Mouse (Mus musculus) forebrain, embryonic 15.5 days (tissue): ENCODE data around the gene Selenom. TPM values are rescaled to one million over a fixed set of nuclear protein-coding genes. Genes with fewer than 3 reads are reported as not detected.

Experiments
- ATAC-seq: fragments of 200-750 bp; cut with Nextera tagmentation; replicated peaks from 2 replicates; pipeline ENCODE4 v1.8.0; 2017; ENCODE audit warnings: mild to moderate bottlenecking, moderate TSS enrichment, moderate library complexity
- H3K27ac ChIP-seq: fragments of 300-500 bp; sonication (generic); replicated peaks from 2 replicates; pipeline ENCODE4 v1.5.1; 2015; ENCODE audit warnings: mild to moderate bottlenecking, inconsistent platforms
- H3K27me3 ChIP-seq: fragments of 300-500 bp; sonication (generic); 2 replicates; pipeline ENCODE4 v1.6.1; 2015; ENCODE audit warnings: inconsistent platforms
- H3K36me3 ChIP-seq: fragments of 300-500 bp; sonication (generic); 2 replicates; pipeline ENCODE4 v1.6.1; 2015; ENCODE audit warnings: mild to moderate bottlenecking, inconsistent platforms
- H3K4me1 ChIP-seq: fragments of 300-500 bp; sonication (generic); 2 replicates; pipeline ENCODE4 v1.6.1; 2015; ENCODE audit warnings: inconsistent platforms
- H3K4me2 ChIP-seq: fragments of 300-500 bp; sonication (generic); replicated peaks from 2 replicates; pipeline ENCODE4 v1.6.1; 2015; ENCODE audit warnings: mild to moderate bottlenecking, inconsistent platforms
- H3K4me3 ChIP-seq: fragments of 300-500 bp; sonication (generic); 2 replicates; pipeline ENCODE4 v1.5.1; 2015; ENCODE audit warnings: mild to moderate bottlenecking, inconsistent platforms
- H3K9ac ChIP-seq: fragments of 300-500 bp; sonication (generic); replicated peaks from 2 replicates; pipeline ENCODE4 v1.6.1; 2015; ENCODE audit warnings: mild to moderate bottlenecking, inconsistent platforms
- H3K9me3 ChIP-seq: fragments of 300-500 bp; sonication (generic); 2 replicates; pipeline ENCODE4 v1.6.1; 2016; ENCODE audit warnings: inconsistent platforms
- WGBS: fragments of 180-500 bp; shearing (Covaris S2); methylation state at CpG from one replicate; pipeline ENCODE4 v1.1.7; 2015; ENCODE audit warnings: mixed read lengths; 5-methylcytosine and 5-hydroxymethylcytosine counted together
- polyA plus RNA-seq: library from polyadenylated mRNA; unstranded; fragments of >200 nt; fragmentation: Nextera tagmentation; extraction: Ambion mirVana; gene quantifications from 2 replicates; pipeline ENCODE4 v1.2.1, GENCODE M21; 2015

Selenom gene
- polyA plus RNA-seq, result 41.6 and 44.2 TPM in 2 replicates

DNA sequence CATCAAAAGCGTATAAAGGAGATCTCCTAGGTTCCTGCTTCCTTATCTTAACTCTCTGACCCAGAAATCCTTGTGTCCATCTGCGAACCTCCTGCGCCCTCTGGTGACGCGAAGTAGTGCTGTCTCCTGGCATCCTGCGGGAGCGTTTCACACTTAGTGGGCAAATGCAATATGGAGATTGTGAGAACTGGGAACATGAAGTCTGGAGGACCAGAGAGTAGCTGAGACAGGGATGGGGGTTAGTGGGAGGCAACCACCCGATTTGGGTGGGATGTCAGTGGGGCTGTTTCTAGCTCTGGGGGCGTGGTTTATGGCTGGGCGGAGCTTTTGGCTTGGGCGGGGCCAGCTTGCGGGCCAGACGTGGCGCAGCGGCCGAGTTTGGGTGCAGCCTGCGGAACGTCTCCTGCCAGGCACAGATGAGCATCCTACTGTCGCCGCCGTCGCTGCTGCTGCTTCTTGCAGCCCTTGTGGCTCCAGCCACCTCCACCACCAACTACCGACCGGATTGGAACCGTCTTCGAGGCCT, at the start of gene Selenom:
Gene Selenom, plus strand, starts transcription at position 156 of the 526 bp plus-strand sequence.
- peak within 1 kb of the TSS; percentile 60 for H3K4me2 ChIP-seq
- H3K27me3 ChIP-seq, result peaks cover 21% of the 10 kb centered on the region; the same call in 1 of the 2 replicates
- peak; percentile 76 for ATAC-seq
- WGBS, result under 1% methylated on average over 26 of the region's 26 CpGs
- peak within 1 kb of the TSS; percentile 48 for H3K4me3 ChIP-seq
- H3K9me3 ChIP-seq, result no peaks in the 10 kb centered on the region
- peaks cover 29% of the 10 kb centered on the region for H3K4me1 ChIP-seq
- no peaks in the 10 kb centered on the region for H3K36me3 ChIP-seq
- peak within 1 kb of the TSS; percentile 46 for H3K9ac ChIP-seq
- no peak within 1 kb of the TSS for H3K27ac ChIP-seq

DNA sequence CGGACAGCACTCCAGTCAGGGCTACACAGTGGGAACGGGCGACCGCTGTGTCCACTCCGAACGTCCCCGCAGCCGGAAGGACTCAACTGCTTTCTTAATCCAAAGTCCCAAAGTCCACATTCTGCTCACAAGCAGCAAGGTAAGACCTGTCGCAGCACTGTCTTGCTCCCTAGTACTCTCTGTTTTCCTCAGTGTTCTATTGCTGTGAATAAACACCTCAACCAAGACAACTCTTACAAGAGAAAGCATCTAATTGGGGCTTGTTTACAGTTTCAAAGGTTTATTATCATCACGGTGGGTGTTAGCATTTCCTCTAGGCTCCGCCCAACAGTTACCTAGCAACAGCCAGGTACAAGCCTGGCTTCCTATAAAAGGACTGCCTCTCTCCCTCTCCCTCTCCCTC, 43.0 kb upstream of the Selenom start:
- no peak overlapping the region for H3K4me2 ChIP-seq
- 28% methylated on average over 11 of the region's 11 CpGs for WGBS
- no peaks in the 10 kb centered on the region for H3K36me3 ChIP-seq
- ATAC-seq, result no peak
- H3K9me3 ChIP-seq, result no peaks in the 10 kb centered on the region
- H3K4me1 ChIP-seq, result no peaks in the 10 kb centered on the region
- H3K4me3 ChIP-seq, result no peak overlapping the region
- H3K27ac ChIP-seq, result no peak overlapping the region
- no peak overlapping the region for H3K9ac ChIP-seq
- no peaks in the 10 kb centered on the region for H3K27me3 ChIP-seq

DNA sequence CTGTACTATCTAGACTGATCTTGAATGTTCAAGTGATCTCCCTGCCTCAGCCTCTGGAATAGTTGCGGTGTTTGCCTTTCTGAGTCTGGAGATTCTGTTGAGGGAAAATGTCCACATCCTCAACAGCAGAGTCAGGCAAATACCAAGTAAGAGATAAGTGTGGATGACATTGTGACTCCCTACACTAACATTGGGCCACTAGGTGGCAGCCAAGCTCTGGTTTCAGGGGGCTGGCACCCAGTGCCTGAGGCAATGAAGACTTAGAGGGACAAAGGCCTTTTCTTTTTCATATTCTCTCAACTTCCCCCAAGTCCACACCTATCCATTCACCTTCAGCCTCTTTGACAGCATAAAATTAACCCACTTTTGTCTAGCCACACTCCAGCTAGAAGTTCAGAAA, 42.0 kb upstream of the Selenom start:
- no peaks in the 10 kb centered on the region for H3K9me3 ChIP-seq
- 31% methylated on average over 1 of the region's 1 CpGs for WGBS
- H3K36me3 ChIP-seq, result no peaks in the 10 kb centered on the region
- peak; percentile 86 for ATAC-seq
- H3K4me1 ChIP-seq, result no peaks in the 10 kb centered on the region
- H3K9ac ChIP-seq, result no peak overlapping the region
- no peaks in the 10 kb centered on the region for H3K27me3 ChIP-seq
- H3K4me2 ChIP-seq, result no peak overlapping the region
- H3K27ac ChIP-seq, result no peak overlapping the region
- H3K4me3 ChIP-seq, result no peak overlapping the region

DNA sequence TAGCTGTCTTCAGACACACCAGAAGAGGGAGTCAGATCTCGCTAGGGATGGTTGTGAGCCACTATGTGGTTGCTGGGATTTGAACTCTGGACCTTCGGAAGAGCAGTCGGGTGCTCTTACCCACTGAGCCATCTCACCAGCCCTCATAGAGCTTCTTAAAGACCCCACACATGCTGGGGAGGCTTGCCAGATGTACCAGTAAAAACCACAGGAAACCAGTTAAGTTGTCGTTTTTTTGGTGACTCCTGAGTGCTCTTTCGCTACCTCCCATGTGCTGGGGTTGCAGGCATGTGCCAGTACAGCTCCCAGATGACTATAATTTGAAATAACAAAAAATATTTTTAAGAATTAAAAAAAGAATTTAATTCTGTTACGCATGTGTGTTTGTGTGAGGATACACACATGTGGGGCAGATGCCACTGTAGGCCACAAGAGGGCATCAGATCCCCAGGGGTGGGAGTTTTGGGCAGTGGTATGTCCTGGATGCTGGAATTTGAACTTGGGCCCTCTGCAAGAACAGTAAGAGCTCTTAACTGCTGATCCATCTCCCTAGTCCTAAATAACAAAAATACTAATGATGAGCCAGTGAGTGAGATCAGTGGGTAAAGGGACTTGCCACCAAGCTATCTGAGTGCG, 39.9 kb upstream of the Selenom start:
- Histone ChIP-seq H3K9ac (no peak overlapping the region), H3K4me3 (no peak overlapping the region), H3K4me1 (no peaks in the 10 kb centered on the region), H3K27ac (no peak overlapping the region), H3K36me3 (no peaks in the 10 kb centered on the region), H3K4me2 (no peak overlapping the region), H3K9me3 (no peaks in the 10 kb centered on the region), H3K27me3 (no peaks in the 10 kb centered on the region)
- no peak for ATAC-seq
- WGBS, result 85% methylated on average over 7 of the region's 7 CpGs

DNA sequence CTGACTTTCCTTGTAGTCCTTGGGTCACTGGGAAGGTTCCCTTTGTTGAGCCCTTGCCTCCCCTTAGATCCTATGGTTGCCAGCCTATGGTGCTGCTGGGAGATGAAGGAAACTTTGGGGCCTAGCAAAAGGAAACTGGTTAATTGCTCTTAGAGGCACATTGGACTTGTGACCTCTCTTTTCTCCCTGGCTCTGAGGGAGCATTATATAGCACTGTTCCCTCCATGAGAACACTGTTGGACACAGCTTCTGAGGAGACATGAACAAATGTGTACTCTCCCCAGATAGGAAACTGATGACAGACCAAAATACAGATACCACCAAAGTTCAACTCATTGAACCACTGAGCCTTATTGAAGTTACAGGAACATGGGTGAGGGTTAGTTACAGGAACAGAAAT, 39.0 kb upstream of the Selenom start:
- Histone ChIP-seq H3K4me1 (no peaks in the 10 kb centered on the region), H3K27ac (no peak overlapping the region), H3K4me2 (no peak overlapping the region), H3K27me3 (no peaks in the 10 kb centered on the region), H3K9me3 (no peaks in the 10 kb centered on the region), H3K36me3 (no peaks in the 10 kb centered on the region), H3K9ac (no peak overlapping the region), H3K4me3 (no peak overlapping the region)
- ATAC-seq, result no peak

DNA sequence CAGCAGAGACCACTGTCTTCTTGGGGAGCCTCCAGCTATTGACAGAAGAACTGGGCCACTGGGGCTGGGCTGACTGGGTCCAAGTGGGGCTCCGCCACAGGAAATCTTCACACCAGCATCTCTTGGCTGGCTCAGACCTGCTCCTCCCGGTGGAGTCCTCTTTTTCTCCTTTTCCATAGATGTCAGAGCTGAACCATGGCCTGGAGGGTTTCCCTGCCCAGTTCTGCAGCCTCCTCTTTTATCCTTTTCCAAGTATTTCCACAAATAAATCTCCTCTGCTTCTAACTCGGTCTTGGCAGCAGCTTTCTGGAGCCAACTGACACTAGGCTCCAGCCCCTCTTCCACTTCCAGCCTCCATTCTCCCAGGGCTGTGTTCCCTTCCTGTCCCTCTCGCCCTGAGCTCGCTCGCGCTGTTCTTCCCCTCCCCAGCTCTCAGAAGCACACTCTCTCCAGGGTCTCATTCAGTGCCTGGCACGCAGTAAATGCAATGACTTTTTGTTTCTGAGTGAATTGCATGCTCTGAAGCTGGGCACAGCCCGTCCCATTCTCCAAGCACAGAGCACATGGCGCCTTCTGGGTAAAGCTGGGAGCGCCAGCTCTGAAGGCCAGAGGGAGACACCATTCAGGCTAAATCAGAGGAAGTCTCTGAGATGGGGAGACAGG, 30.4 kb upstream of the Selenom start:
- Histone ChIP-seq H3K4me1 (peaks cover 4% of the 10 kb centered on the region; the same call in 1 of the 2 replicates), H3K4me2 (no peak overlapping the region), H3K9ac (no peak overlapping the region), H3K36me3 (no peaks in the 10 kb centered on the region), H3K27ac (peak overlapping the region; percentile 31; the same call in 1 of the 2 replicates), H3K27me3 (no peaks in the 10 kb centered on the region), H3K4me3 (no peak overlapping the region), H3K9me3 (no peaks in the 10 kb centered on the region)
- 53% methylated on average over 11 of the region's 11 CpGs for WGBS
- ATAC-seq, result no peak

DNA sequence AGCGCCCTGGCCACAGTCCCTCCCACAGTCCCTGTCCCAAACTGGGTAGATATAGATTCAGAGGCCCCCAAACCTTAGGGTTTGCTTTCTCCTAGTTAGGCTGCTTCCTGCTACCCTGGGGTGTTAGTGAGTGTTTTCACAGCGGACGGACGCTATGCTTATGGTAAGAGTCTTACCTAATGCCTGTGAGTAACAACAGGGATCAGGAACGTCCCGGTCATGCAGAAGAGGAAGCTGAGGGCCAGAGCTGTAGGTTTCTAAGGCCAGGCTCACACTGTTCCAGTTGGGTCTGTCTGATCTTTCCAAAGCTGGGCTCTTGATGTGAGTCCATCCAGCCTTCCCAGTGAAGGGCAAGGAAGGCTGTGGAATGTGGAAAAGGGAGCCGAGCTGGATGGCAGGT, 28.1 kb upstream of the Selenom start:
- WGBS, result 79% methylated on average over 7 of the region's 7 CpGs
- no peak overlapping the region for H3K4me2 ChIP-seq
- H3K9ac ChIP-seq, result no peak overlapping the region
- peaks cover 4% of the 10 kb centered on the region; the same call in 1 of the 2 replicates for H3K4me1 ChIP-seq
- ATAC-seq, result no peak
- no peak overlapping the region for H3K4me3 ChIP-seq
- no peaks in the 10 kb centered on the region for H3K36me3 ChIP-seq
- no peaks in the 10 kb centered on the region for H3K27me3 ChIP-seq
- H3K9me3 ChIP-seq, result no peaks in the 10 kb centered on the region
- no peak overlapping the region for H3K27ac ChIP-seq

DNA sequence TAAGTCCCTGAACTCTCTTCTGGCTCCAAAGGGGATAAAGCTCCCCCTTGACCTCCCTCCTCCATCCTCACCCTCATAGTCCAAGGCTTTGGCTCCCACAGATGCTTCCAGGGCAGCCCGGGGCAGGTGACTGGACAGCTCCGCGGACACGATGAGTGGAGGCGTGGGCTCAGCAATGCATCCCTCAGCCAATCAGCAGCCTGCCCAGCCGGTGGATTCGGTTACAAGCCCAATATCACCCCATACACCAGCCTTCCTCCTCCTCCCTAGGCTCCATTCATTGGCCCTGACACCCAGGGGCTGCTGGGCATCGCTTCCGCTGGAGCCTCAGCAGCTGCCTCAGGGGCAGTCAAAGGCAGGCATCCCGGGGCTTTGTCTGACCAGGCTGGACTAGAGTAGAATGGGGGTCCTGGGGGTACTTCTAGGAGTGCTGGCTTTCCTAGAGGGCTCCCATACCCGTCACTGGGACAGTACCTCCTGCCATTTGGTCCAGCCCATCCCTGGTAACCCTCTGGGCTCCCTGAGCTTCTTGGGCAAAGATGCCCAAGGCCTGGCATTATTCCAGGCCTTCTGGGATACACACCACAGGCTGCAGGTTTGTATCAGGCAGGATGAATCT, 26.4 kb upstream of the Selenom start, which contains the start of gene Pla2g3:
Gene Pla2g3, plus strand, starts transcription at position 333 of the 619 bp plus-strand sequence.
- Histone ChIP-seq H3K4me1 (peaks cover 4% of the 10 kb centered on the region; the same call in 1 of the 2 replicates), H3K9ac (no peak within 1 kb of the TSS), H3K9me3 (no peaks in the 10 kb centered on the region), H3K4me2 (no peak within 1 kb of the TSS), H3K27ac (no peak within 1 kb of the TSS), H3K36me3 (no peaks in the 10 kb centered on the region), H3K27me3 (no peaks in the 10 kb centered on the region), H3K4me3 (no peak within 1 kb of the TSS)
- ATAC-seq, result no peak
- 24% methylated on average over 11 of the region's 11 CpGs for WGBS

DNA sequence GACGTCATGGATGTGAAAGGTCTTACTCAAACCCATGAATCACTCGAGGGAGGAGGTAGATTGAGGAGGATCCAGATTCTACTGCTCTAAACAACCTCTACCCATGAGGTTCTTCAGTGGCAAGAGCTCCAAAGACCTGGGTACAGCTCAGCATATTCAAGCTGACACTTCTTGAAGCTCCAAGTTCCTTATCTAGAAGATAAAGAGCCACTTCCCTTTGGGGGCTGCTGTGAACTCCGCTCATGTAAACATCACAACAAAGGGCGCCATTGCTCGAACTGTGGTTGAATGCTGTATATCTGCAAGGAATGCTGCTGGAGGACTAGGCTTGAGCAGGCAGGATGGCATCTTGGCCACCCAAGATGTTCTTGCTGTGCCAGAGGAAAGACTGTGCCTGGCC, 25.4 kb upstream of the Selenom start:
- Histone ChIP-seq H3K4me2 (no peak overlapping the region), H3K27ac (no peak overlapping the region), H3K36me3 (no peaks in the 10 kb centered on the region), H3K4me1 (peaks cover 4% of the 10 kb centered on the region; the same call in 1 of the 2 replicates), H3K9ac (no peak overlapping the region), H3K27me3 (no peaks in the 10 kb centered on the region), H3K9me3 (no peaks in the 10 kb centered on the region), H3K4me3 (no peak overlapping the region)
- 84% methylated on average over 5 of the region's 5 CpGs for WGBS
- no peak for ATAC-seq

DNA sequence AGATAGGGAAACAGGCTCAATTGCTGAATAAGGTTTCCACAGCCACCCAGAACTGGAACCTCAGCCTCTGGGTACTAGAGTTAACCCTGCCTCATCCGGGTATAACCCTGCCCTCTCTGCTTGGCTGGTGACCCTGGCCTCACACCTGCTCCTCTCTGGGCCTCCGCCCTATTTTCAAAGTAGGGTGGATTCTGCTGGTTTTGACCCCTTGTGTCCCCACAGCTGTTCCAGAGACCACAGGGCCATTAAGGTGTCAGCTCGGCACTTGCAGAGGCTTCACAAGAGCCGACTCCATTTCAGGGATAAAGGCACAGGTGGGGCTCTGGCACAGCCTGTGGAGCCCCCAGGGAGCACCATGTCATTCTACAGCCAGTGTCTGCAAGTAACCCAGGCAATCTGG, 21.7 kb upstream of the Selenom start:
- WGBS, result 80% methylated on average over 4 of the region's 4 CpGs
- Histone ChIP-seq H3K36me3 (no peaks in the 10 kb centered on the region), H3K9ac (no peak overlapping the region), H3K9me3 (no peaks in the 10 kb centered on the region), H3K4me2 (no peak overlapping the region), H3K27ac (no peak overlapping the region), H3K4me3 (no peak overlapping the region), H3K4me1 (no peaks in the 10 kb centered on the region), H3K27me3 (no peaks in the 10 kb centered on the region)
- ATAC-seq, result no peak

DNA sequence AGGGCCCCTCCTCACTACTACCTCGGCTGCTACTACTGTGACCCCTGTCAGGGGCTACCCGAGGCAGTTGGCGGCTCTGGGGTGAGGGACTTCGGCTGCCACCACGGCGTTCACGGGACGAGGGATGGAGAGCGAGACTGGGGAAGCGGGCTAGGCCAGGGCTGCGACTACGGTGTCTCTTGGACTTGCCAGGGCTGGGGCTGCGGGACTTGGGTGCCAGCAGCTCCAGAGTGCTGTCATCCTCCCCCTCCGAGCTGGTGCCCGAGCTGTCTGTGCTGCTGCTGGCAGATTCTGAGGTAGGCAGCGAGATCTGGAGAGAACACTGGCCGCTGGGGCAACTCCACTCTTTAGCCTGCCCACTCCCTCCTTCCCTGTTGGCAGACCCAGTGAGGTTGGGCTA, 19.6 kb upstream of the Selenom start:
- H3K4me1 ChIP-seq, result no peaks in the 10 kb centered on the region
- H3K36me3 ChIP-seq, result no peaks in the 10 kb centered on the region
- 84% methylated on average over 17 of the region's 17 CpGs for WGBS
- no peak overlapping the region for H3K4me2 ChIP-seq
- H3K4me3 ChIP-seq, result no peak overlapping the region
- no peaks in the 10 kb centered on the region for H3K27me3 ChIP-seq
- H3K9ac ChIP-seq, result no peak overlapping the region
- no peak for ATAC-seq
- no peaks in the 10 kb centered on the region for H3K9me3 ChIP-seq
- no peak overlapping the region for H3K27ac ChIP-seq

DNA sequence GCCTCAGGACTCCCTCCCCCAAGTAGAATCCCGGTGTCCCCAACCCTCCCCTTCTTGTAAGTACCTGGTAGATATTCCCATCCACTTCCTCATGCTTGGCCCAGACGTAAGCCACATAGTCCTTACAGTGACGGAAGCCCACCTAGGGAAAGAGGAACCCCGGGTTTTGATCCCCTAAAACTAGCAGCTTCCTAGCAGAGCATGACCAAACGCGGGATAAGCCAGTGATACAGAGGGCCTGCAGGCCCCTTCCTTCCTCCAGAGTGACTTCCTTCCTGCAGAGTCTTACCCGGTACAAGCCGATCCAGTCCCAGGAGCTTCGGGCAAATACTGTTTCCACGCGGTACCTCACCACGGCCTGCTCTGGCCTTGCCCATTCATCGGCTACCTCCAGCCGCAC, 19.0 kb upstream of the Selenom start:
- no peak overlapping the region for H3K27ac ChIP-seq
- H3K9me3 ChIP-seq, result no peaks in the 10 kb centered on the region
- no peaks in the 10 kb centered on the region for H3K27me3 ChIP-seq
- no peak overlapping the region for H3K9ac ChIP-seq
- H3K36me3 ChIP-seq, result no peaks in the 10 kb centered on the region
- H3K4me1 ChIP-seq, result no peaks in the 10 kb centered on the region
- WGBS, result 92% methylated on average over 14 of the region's 14 CpGs
- H3K4me3 ChIP-seq, result no peak overlapping the region
- H3K4me2 ChIP-seq, result no peak overlapping the region
- ATAC-seq, result no peak
